Mouse (Mus musculus): ENCODE measurements around the gene Cib2. TPM values are rescaled to one million over a fixed set of nuclear protein-coding genes. Genes with fewer than 3 reads are reported as not detected.
A peak's percentile ranks its signal among the peaks of the same experiment; 100 is the strongest.
"Not testable (repeated sequence)": the region's sequence is repeated elsewhere in the genome, so short reads cannot be mapped to it uniquely, and the experiment has no call there.

Cib2 gene
- 33.8 and 34.7 TPM in 2 replicates for polyA plus RNA-seq (2012; rRNA removed)

- H3K27ac ChIP-seq (ENCODE audit: insufficient read depth, low read length): no peak within 1 kb of the TSS
- H3K4me3 ChIP-seq (ENCODE audit: insufficient read depth, low read length): peak within 1 kb of the TSS; percentile 74
- H3K4me1 ChIP-seq (ENCODE audit: control insufficient read depth, insufficient read depth, low read length): no peaks in the 10 kb centered on the region; the same call in none of the 2 replicates
- TF ChIP-seq CTCF (IDR thresholded peaks at IDR 0.05; ENCODE audit: extremely low read depth, insufficient read depth, low read length) (no peak), POLR2A (IDR thresholded peaks at IDR 0.05; ENCODE audit: extremely low read depth, insufficient read depth, low read length) (peak; percentile 40; the same call in 1 of the 2 replicates)
Observed at GRCm38 (mm10) chr9:54559771-54560471, at the start of gene Cib2. Gene Cib2 (minus strand): TSS chr9:54560218.

GRCm38 (mm10) chr9:54604886-54605285, 44.9 kb upstream of the Cib2 start:
- Histone ChIP-seq H3K4me3 (ENCODE audit: insufficient read depth, low read length) (no peak overlapping the region), H3K4me1 (ENCODE audit: control insufficient read depth, insufficient read depth, low read length) (peaks cover 2% of the 10 kb centered on the region; the same call in 1 of the 2 replicates), H3K27ac (ENCODE audit: insufficient read depth, low read length) (no peak overlapping the region)
- no peak for TF ChIP-seq POLR2A (IDR thresholded peaks at IDR 0.05; ENCODE audit: extremely low read depth, insufficient read depth, low read length)
- TF ChIP-seq CTCF (IDR thresholded peaks at IDR 0.05; ENCODE audit: extremely low read depth, insufficient read depth, low read length): peak; percentile 53

- peaks cover 2% of the 10 kb centered on the region; the same call in 1 of the 2 replicates for H3K4me1 ChIP-seq (ENCODE audit: control insufficient read depth, insufficient read depth, low read length)
- H3K27ac ChIP-seq (ENCODE audit: insufficient read depth, low read length): no peak overlapping the region
- TF ChIP-seq POLR2A (IDR thresholded peaks at IDR 0.05; ENCODE audit: extremely low read depth, insufficient read depth, low read length) (no peak), CTCF (IDR thresholded peaks at IDR 0.05; ENCODE audit: extremely low read depth, insufficient read depth, low read length) (no peak)
- H3K4me3 ChIP-seq (ENCODE audit: insufficient read depth, low read length): no peak overlapping the region
Observed at GRCm38 (mm10) chr9:54604131-54604654, 44.2 kb upstream of the Cib2 start.

- Histone ChIP-seq H3K4me1 (ENCODE audit: control insufficient read depth, insufficient read depth, low read length) (peaks cover 2% of the 10 kb centered on the region; the same call in 1 of the 2 replicates), H3K4me3 (ENCODE audit: insufficient read depth, low read length) (no peak overlapping the region), H3K27ac (ENCODE audit: insufficient read depth, low read length) (no peak overlapping the region)
- TF ChIP-seq POLR2A (IDR thresholded peaks at IDR 0.05; ENCODE audit: extremely low read depth, insufficient read depth, low read length) (no peak), CTCF (IDR thresholded peaks at IDR 0.05; ENCODE audit: extremely low read depth, insufficient read depth, low read length) (no peak)
Observed at GRCm38 (mm10) chr9:54602916-54603315, 42.9 kb upstream of the Cib2 start.

- H3K4me1 ChIP-seq (ENCODE audit: control insufficient read depth, insufficient read depth, low read length): peaks cover 2% of the 10 kb centered on the region; the same call in 1 of the 2 replicates
- no peak overlapping the region for H3K27ac ChIP-seq (ENCODE audit: insufficient read depth, low read length)
- H3K4me3 ChIP-seq (ENCODE audit: insufficient read depth, low read length): no peak overlapping the region
- no peak for TF ChIP-seq CTCF (IDR thresholded peaks at IDR 0.05; ENCODE audit: extremely low read depth, insufficient read depth, low read length)
Observed at GRCm38 (mm10) chr9:54602386-54602785, 42.4 kb upstream of the Cib2 start.

GRCm38 (mm10) chr9:54596752-54597465, 36.9 kb upstream of the Cib2 start:
- Histone ChIP-seq H3K4me1 (ENCODE audit: control insufficient read depth, insufficient read depth, low read length) (no peaks in the 10 kb centered on the region), H3K27ac (ENCODE audit: insufficient read depth, low read length) (no peak overlapping the region), H3K4me3 (ENCODE audit: insufficient read depth, low read length) (no peak overlapping the region)
- TF ChIP-seq CTCF (IDR thresholded peaks at IDR 0.05; ENCODE audit: extremely low read depth, insufficient read depth, low read length) (no peak), POLR2A (IDR thresholded peaks at IDR 0.05; ENCODE audit: extremely low read depth, insufficient read depth, low read length) (no peak)

- H3K4me1 ChIP-seq (ENCODE audit: control insufficient read depth, insufficient read depth, low read length); H3K4me3 ChIP-seq (ENCODE audit: insufficient read depth, low read length); H3K27ac ChIP-seq (ENCODE audit: insufficient read depth, low read length): not testable (repeated sequence)
Observed at GRCm38 (mm10) chr9:54593652-54594051, 33.6 kb upstream of the Cib2 start.

GRCm38 (mm10) chr9:54587863-54588262, 27.8 kb upstream of the Cib2 start:
- Histone ChIP-seq H3K4me3 (ENCODE audit: insufficient read depth, low read length) (peak overlapping the region; percentile 69; the same call in 1 of the 2 replicates), H3K27ac (ENCODE audit: insufficient read depth, low read length) (no peak overlapping the region), H3K4me1 (ENCODE audit: control insufficient read depth, insufficient read depth, low read length) (peaks cover 8% of the 10 kb centered on the region)
- TF ChIP-seq POLR2A (IDR thresholded peaks at IDR 0.05; ENCODE audit: extremely low read depth, insufficient read depth, low read length): no peak
- TF ChIP-seq CTCF (IDR thresholded peaks at IDR 0.05; ENCODE audit: extremely low read depth, insufficient read depth, low read length): no peak

GRCm38 (mm10) chr9:54586199-54587061, 26.4 kb upstream of the Cib2 start, which contains the start of gene Idh3a:
Gene Idh3a (plus strand): TSS chr9:54586334.
- Histone ChIP-seq H3K4me1 (ENCODE audit: control insufficient read depth, insufficient read depth, low read length) (peaks cover 8% of the 10 kb centered on the region), H3K4me3 (ENCODE audit: insufficient read depth, low read length) (peak within 1 kb of the TSS; percentile 69), H3K27ac (ENCODE audit: insufficient read depth, low read length) (peak within 1 kb of the TSS; percentile 30)
- no peak for TF ChIP-seq CTCF (IDR thresholded peaks at IDR 0.05; ENCODE audit: extremely low read depth, insufficient read depth, low read length)
- TF ChIP-seq POLR2A (IDR thresholded peaks at IDR 0.05; ENCODE audit: extremely low read depth, insufficient read depth, low read length): peak; percentile 77; the same call in 1 of the 2 replicates

All from cortical plate, adult 2 months (tissue).